Mouse (Mus musculus) cerebellum, postnatal 14 days (tissue): Measurements from ENCODE around the gene Plbd2.
"Not testable (repeated sequence)": the region's sequence is repeated elsewhere in the genome, so short reads cannot be mapped to it uniquely, and the experiment has no call there.

Experiments
- DNase-seq, 2 experiments: peaks; one replicate each; pipeline ENCODE4 v3.0.0; 2021; ENCODE audit warnings: mixed read lengths in 2 of 2

The Plbd2 gene

DNA sequence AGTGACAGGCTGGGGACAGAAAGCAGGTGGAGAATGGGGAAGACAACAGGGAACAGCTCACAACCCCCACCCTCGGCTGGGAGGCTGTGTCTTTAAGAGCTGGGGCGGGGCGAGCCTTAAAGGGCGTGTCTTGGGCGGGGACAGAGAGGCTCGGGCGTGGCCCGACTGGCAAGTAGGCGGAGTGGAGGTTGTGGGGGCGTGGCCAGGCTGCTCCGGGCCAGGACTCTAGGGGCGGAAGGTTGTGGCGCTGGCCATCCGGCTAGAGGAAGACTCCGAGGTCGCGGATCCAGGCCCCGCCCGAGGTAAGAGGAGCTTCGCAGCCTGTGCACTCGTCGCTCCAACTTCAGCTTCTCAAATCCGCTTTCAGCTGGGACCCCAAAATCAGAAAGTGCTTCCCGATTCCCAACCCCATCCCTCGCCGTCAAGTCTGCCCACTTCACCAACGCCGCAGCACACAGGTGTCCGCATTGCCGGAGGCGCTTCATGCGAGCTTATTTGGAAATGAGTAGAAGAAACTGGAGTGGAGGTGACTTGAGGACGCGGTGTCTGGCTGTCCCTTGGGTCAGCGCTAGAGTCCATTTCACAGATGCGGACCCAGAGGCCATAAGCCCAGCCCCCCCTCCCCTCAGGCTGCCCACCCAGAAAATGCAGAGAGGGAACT lies 7.7 kb upstream of the Plbd2 start, which contains the start of gene Slc8b1:
Slc8b1 (plus strand) TSS at position 187 of the 661 bp plus-strand sequence.
- peak; percentile 86 to 88 for DNase-seq

DNA sequence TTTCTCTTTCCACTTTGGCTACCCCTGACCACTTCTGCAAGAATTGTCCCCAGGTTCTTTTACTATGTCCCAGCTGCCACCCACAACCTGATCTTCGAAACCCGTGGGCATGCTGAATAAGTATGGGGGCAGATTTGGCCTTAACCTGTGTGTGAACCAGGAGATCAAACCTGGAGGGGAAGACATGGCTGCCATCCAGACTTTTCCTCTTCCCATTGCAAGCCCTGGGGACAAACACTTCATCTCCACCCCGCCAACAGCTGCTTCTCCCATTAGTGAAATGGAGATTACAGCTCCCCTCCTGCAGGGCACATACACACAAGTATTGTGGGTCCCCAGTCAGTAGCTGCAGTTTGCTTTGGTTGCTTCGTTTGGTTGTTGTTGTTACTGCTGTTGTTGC lies 3.9 kb upstream of the Plbd2 start:
- no peak for DNase-seq

DNA sequence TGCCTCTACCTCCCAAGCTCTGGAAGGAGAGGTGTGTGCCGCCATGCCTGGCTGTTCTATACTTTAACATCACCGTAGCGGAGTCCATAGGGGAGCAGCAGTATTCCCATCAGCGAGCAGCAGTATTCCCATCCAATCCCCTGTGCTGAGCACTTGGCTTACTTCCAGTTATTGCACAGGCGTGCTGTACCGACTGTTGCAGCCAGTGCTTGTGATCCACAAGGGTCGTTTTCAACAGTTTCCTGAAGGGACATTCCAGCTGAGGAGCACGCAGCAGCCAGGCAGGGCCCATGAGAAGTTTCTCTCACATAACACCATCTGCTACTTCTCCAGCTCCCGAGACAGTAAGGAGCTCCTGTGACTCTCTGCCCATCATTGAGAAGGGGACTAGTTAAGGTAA lies 3.1 kb upstream of the Plbd2 start:
- no peak for DNase-seq

DNA sequence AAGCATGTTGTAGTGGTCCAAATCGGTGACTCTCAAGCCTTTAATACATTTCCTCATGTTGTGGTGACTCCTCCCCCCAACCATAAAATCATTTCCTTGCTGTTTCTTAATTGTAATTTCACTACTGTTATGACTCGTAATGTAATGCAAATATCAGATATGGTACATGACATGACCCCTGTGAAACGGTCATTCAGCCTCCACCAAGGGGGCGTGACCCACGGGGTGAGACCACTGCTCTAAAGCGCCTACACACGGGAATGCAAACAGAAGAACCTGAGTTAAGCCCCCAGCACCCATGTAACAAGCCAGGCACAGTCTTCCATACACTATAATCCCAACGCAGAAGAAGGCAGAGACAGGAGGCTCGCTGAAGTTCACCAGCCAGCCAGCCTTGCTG lies 2.4 kb upstream of the Plbd2 start:
- DNase-seq: no peak

DNA sequence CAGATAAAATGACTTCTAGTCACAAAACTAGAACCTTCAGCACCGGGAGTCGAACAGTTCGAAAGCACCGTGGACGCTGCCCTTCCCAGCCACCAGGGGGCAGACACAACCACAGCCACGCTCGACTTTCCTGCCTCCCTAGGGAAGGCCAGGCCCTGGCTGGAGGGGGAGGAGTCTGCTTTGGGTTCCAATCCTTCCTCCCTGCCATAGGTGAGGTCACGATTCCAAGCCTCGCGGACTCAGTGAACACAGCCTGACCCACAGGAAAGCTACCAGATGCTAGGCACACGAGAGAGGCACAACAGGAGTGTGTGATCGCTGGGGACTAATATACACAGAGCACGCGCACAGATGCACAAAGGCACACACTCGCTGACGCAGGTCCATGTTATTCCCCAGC lies 1.9 kb upstream of the Plbd2 start:
- DNase-seq: peak; percentile 81 to 84

DNA sequence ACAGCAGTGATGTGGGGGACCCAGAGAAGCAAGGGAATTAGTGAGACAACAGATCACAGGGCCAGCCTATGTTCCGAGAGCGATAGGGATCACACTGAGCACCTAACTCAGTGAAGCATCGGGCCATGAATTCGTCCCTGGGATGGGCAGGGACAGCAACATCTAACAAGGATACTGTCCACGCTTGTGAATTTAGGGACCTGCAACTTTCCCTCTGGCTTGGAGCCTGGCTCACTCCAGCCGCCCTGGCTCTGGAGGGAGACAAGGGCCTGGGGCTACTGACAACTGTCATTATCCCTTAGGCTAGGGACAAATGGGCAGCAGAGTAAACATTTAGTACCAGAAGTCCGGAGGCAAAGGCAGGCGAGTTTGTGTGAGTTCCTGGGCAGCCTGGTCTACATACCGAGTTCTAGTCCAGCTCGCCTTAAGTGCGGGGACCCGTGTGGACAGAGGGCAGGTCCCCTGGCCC lies 716 bp downstream of the Plbd2 start:
- DNase-seq: no peak

DNA sequence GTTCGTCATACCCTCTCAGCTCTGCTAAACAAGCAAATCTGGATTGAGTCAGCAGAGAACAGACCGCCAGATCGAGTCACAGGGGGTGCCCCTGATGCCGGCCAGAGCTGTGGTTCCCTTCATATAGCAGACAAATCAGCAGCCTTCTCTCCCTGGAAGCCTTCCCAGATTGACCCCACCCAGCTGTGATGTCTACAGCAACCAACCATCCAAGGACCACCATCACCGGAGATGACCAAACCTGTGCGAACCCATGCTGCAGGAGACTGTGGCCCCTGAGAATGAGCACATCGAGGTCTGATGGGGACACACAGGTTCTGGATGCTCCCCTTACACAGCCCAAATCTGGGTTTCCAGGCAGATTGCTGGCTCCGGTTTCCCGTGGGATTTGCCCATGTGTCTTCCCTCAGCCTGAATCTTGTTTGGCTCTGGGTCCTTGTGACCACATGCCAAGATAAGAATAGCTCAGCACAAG lies 1.2 kb downstream of the Plbd2 start:
- peak in 1 of 2 experiments; percentile 58 for DNase-seq

DNA sequence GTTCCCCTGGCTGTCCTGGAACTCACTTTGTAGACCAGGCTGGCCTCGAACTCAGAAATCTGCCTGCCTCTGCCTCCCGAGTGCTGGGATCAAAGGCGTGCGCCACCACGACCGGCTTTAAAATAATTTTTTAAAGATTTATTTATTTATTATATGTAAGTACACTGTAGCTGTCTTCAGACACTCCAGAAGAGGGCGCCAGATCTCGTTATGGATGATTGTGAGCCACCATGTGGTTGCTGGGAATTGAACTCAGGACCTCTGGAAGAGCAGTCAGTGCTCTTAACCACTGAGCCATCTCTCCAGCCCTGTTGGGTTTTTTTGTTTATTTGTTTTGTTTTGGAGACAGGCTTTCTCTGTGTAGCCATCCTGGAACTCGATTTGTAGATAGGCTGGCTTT lies 2.8 kb downstream of the Plbd2 start:
- DNase-seq: not testable (repeated sequence)

DNA sequence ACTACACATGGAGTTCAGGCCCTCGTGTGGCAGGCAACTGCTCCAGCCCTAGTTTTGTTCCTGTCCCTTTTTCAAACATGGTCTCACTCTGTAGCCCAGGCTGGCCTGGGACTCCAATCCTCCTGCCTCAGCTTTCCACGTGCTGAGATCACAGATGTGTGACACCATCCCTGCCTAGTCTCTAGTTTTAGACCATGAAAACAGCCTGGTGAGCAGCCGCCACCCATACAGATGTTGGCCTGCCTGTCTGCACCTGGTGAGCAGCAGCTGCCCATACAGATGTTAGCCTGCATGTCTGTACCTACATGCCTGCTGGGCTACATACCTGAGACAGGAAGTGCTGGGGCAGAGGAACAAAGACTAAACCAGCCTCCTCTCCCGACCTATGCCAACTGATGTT lies 4.2 kb downstream of the Plbd2 start:
- no peak for DNase-seq

DNA sequence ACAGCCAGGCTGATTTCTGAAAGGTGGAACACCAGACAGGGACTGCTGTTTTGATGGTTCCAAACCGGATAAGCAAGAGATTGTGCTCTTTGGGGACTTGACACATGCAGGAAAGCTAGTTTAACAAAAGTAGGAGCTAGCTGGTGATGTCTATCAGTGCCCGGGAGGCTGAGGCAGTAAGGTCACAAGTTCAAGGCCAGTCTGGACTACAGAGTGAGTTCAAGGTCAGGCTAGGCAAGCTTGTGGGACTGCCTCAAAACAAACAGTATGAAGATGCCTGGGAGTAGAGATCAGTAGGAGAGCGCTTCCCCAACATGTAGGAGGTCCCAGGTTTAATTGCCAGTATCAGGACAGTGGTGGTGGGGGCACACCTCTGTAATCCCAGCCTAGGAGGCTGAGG lies 6.4 kb downstream of the Plbd2 start:
- no peak for DNase-seq

DNA sequence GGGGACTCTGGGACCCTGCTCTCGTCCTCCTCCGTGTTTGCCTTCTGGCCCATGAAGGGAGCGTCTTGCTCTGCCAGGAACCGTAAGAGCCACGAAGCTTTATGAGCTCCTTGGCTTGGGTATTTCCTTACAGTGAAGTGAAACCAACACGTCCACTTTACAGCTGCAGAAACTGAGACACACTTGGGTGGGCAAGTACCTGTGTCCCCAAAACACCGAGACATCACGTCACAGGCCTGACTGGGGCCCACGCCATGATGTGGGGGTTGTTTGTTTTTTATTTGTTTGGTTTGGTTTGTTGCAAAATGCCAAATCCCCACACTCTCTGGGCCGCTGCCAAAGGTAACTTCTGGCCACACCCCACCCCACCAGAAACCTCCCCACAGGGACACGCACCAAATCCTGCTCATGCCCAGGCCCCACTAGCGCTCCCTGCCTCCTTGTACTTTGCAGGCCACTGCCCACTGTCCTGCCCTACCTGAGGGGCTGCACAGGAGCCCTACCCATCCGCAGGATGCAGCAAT lies 7.7 kb downstream of the Plbd2 start:
- DNase-seq: no peak

DNA sequence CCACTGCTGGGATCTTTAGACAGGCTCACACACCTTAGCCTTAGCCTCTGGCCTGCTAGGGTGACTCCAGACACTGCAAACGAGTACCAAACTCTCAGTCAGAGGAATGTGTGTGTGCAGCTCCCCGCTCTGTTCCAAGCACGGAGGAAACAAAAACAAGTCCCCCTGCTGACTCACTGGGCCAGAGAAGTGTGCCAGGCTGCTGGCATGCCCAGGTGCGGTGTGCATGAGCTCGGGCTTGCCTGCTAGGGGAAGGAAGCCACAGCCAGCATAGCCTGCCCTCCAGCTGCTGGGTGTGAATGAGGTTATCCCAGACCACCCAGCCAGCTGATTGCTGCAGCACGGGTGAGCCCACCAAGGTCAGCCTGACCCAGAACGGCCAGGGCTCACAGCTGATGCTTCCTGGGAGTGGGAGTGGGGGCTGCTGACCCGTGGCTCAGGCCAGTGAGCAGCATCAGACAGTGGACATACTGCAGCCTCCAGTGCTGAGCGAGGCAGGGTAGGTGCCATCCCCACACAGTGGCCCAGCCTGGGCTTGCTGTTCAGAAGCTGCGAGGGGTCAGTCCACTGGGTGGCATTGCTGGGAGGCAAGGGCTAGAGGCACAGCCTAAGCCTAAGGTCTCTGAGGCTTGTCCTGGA lies 8.2 kb downstream of the Plbd2 start:
- DNase-seq: no peak

DNA sequence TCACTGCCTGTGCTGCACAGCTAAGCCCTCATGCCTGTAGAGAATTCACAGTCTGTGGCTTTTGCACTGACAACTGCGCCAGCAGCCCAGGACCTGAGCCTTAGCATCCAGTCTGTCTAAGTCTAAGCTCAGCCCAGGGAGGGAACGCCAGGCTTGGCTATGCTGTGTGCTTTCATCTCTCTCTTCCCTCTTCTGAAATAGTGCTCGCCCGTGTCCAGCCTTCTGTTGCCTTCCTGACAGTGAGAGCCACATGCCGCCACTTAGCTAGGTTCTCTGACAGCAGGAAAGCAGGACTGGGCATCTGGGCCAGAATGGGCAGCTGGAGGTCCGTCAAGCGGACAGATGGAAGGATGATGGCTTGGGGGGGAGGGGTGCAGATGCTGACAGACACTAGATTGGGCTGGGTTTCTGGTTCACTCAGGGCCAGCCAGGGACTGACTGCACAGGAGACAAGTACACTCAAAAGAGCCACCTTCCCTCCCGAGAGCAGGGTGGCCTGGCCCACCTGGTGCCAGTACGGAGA lies 9.5 kb downstream of the Plbd2 start:
- peak; percentile 50 to 67 for DNase-seq

DNA sequence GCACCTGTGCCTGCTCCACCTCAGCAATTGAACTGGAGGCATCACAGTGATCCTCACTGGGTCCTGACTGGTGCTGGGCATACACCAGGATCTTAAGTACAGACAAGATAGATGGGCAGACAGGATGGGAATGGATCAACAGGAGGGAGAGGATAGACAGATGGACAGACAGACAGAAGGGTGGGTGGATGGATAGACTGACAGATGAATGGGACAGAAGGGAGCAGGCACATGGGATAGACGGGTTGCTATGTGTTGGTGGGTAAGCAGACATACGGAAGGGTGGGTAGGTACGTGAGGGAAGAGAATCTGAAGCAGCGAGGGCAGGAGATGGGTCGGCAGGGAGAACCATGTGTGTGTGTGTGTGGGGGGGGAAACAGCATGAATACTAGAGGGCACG lies 10.0 kb downstream of the Plbd2 start:
- no peak for DNase-seq

DNA sequence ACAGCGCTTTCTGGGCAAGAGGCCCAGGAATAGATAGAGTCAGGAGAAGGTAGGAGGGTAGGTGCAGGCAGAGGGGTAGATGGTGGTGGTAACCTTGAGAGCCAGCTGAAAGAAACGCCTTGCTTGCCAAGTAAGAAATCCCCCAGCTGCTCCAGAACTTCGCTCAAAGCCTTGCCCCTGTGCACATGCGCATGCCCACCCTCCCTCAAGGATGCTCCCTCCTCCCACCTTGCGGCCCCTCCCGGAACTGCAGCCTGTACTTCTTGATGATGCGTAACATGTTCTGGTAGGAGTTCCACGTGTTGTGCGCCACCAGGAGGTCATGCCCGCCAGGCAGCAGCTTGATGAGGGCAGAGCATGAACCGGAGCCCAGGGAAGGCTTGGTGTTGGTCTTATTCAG lies 11.0 kb downstream of the Plbd2 start:
- DNase-seq: peak; percentile 54 to 83

DNA sequence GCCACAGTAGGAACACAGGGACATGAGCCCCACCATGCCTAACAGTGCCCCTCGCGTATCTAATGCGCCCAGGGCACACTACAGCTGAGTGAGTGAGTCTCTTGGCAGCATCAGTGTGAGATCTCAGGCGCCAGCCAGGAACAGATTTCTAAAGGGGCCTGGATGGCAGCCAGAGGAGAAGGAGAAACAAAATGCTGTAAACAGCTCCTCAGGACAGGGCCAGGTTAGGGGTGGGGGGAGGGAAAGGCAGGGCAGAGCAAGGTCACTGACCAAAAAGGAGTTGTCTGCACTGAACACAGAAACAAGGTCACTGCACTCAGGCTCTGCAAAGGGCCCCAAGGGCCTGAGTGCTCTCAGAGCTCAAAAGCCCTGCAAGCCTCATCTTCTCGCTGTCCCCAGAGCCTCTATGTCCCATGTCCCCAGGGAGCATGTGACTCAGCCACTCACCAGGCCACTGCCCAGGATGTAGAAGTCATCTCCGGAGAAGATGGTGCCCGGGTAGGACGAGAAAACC lies 12.7 kb downstream of the Plbd2 start:
- DNase-seq: peak; percentile 74 to 79

DNA sequence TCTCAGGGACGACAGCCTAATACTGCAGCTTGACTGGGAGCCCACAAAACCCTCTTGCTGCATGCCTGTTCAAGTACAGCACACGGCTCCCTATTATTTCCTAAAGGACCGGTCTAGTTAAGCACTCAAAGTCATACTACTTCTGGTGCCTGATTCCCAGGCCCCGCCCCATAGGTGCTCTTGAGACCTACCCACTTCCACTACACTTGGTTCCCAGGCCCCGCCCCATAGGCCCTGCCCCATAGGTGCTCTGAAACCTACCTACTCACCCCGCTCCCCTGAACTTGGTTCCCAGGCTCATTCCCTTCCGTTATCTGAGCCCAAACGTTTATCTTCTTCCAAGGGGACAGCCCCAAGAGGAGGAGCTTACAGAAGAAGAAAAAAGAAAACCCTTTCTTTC lies 15.6 kb downstream of the Plbd2 start:
- no peak for DNase-seq

DNA sequence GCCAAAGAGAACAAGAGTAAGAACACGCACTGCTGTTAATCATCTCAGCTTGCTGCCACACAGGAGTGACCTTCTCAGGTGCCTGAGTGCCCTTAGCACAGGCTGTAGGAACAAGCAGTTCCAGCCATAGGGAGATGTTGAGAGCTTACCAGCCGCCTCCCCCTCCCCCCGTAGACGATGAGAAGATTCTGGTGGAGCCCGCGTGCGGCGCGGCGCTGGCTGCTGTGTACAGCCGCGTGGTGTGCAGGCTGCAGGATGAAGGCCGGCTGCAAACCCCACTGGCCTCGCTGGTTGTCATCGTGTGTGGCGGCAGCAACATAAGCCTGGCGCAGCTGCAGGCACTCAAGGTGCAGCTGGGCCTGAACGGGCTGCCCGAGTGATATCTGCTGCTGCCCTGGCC lies 20.0 kb downstream of the Plbd2 start:
- no peak for DNase-seq

DNA sequence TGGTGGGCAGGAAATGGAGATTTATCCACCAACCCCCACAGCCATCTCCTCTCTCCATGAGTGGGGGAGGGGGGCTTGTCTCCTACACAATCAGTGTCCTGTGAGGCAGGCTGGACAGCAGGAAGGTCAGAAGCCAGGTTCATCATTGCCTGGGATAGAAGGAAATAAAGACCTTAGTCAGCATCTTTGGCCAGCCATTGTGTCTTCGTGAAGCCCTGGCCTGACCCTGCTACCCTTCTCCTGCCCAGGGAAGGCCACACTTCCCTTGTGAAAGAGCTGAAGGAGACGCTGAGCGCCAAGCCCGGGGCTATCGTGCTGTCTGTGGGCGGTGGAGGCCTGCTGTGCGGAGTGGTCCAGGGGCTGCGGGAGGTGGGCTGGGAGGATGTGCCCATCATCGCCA lies 22.2 kb downstream of the Plbd2 start:
- no peak for DNase-seq

DNA sequence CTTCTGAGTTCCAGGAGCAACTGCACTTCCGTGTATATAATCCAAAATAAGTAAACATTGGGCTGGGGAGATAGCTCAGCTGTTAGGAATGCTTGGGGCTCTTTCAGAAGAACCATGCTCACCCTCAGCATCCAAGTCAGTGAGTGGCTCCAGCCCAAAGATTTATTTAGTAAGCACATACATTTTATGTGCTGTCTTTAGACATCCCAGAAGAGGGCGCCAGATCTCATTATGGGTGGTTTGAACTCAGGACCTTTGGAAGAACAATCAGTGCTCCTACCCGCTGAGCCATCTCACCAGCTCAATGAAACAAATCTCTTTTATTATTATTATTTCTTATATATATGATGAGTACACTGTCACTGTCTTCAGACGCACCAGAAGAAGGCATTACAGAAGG lies 23.9 kb downstream of the Plbd2 start:
- no peak for DNase-seq

DNA sequence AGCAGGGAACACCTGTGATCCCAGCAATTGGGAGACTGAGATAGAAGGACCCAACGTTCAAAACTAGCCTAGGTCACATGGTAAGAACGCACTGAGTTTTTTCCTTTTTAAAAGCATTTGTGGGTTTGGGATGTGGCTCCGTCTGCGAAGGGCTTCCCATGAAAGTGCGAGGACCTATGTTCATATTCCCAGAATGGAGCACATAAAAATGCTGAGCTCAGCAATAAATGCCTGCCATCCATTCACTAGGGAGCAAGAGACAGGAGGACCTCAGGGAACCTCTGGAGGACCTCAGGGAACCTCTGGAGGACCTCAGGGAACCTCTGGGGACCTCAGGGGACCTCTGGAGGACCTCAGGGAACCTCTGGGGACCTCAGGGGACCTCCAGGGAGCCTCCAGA lies 25.4 kb downstream of the Plbd2 start:
- DNase-seq: no peak

DNA sequence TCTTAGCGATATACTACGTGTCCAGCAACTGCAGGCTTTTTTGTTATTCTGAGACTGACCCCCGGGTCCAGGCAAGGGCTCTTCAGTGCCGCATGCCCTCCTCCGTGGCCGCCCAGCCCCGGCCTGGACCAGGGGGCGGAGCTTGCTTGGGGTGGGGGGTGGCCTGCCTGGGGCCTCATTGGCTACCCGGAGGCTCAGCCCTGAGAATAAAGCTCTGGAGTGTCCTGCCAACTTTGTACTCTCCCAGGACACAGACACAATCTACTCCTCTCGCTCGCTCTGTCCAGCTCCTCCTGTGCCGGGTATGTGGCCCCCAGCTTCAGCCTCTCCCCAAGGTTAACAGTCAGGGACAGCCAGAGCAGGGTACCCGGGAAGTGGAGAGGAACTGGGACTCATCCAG lies 27.1 kb downstream of the Plbd2 start, which contains the start of gene Sds:
Sds (plus strand) TSS at position 231 of the 400 bp plus-strand sequence.
- no peak for DNase-seq

DNA sequence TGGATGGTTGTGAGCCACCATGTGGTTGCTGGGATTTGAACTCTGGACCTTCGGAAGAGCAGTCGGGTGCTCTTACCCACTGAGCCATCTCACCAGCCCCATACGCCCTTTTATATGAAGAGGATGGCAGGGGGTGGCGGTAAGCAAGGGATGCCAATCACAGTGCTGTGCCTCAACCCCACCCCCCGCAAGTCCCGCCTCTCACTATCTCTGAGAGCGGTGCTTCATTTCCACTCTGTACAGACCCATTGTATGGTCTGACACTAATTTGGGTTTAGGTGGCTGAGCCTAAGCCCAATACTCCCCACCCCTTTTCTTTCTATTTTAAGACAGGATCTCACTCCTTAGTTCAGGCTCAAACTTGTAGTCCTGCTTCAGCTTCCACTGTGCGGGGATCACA lies 27.6 kb downstream of the Plbd2 start:
- DNase-seq: no peak

DNA sequence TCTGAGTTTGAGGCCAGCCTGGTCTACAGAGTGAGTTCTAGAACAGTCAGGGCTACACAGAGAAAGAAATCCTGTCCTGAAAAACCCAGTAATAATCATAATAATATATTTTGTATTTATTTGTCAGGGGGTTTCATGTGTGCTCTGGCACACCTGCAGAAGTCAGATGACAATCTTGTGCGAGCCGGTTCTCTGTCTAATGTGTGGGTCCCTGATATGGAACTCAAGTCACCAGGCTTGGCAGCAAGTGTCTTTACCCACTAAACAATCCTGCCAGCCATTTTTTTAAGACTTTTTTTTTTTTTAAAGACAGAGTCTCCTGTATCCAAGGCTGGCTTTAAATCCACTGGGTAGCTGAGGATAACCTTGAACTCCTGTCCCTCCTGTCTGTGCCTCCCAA lies 30.1 kb downstream of the Plbd2 start:
- no peak for DNase-seq
